Mouse (Mus musculus): ENCODE measurements around the gene Jph4. TPM values are rescaled to one million over a fixed set of nuclear protein-coding genes. Genes with fewer than 3 reads are reported as not detected.

The Jph4 gene
- polyA plus RNA-seq, 1 experiment = 0.25 TPM

GRCm38 (mm10) chr14:55077481-55078365 lies 39.0 kb downstream of the Jph4 start:
- 72% methylated on average over 15 of the region's 15 CpGs for WGBS
- H3K4me3 ChIP-seq (ENCODE audit: insufficient read depth, low read depth, low read length) = no peak overlapping the region
- no peaks in the 10 kb centered on the region for H3K27me3 ChIP-seq (replicated peaks; ENCODE audit: control insufficient read depth, insufficient read depth, low read length)
- H3K27ac ChIP-seq (ENCODE audit: insufficient read depth, low read depth, low read length) = no peak overlapping the region
- no peaks in the 10 kb centered on the region for H3K4me1 ChIP-seq (ENCODE audit: control insufficient read depth, insufficient read depth, low read length)
- no peak for TF ChIP-seq CTCF (conservative IDR thresholded peaks at IDR 0.05; ENCODE audit: insufficient read depth, insufficient read length, low read depth, low read length)
- no peak for TF ChIP-seq POLR2A (IDR thresholded peaks at IDR 0.05; ENCODE audit: low read depth, low read length)
- DNase-seq = no peak
- H3K36me3 ChIP-seq (ENCODE audit: control insufficient read depth, insufficient read depth, low read length) = no peaks in the 10 kb centered on the region

GRCm38 (mm10) chr14:55076956-55077355 lies 39.8 kb downstream of the Jph4 start:
- H3K4me1 ChIP-seq (ENCODE audit: control insufficient read depth, insufficient read depth, low read length) = no peaks in the 10 kb centered on the region
- H3K27ac ChIP-seq (ENCODE audit: insufficient read depth, low read depth, low read length) = no peak overlapping the region
- DNase-seq = no peak
- no peaks in the 10 kb centered on the region for H3K36me3 ChIP-seq (ENCODE audit: control insufficient read depth, insufficient read depth, low read length)
- H3K4me3 ChIP-seq (ENCODE audit: insufficient read depth, low read depth, low read length) = no peak overlapping the region
- TF ChIP-seq CTCF (conservative IDR thresholded peaks at IDR 0.05; ENCODE audit: insufficient read depth, insufficient read length, low read depth, low read length) (no peak), POLR2A (IDR thresholded peaks at IDR 0.05; ENCODE audit: low read depth, low read length) (no peak)
- WGBS = 77% methylated on average over 3 of the region's 3 CpGs
- no peaks in the 10 kb centered on the region for H3K27me3 ChIP-seq (replicated peaks; ENCODE audit: control insufficient read depth, insufficient read depth, low read length)

GRCm38 (mm10) chr14:55076224-55076623 lies 40.5 kb downstream of the Jph4 start:
- H3K27ac ChIP-seq (ENCODE audit: insufficient read depth, low read depth, low read length) = no peak overlapping the region
- WGBS = 51% methylated on average over 6 of the region's 6 CpGs
- H3K4me1 ChIP-seq (ENCODE audit: control insufficient read depth, insufficient read depth, low read length) = no peaks in the 10 kb centered on the region
- no peaks in the 10 kb centered on the region for H3K27me3 ChIP-seq (replicated peaks; ENCODE audit: control insufficient read depth, insufficient read depth, low read length)
- no peaks in the 10 kb centered on the region for H3K36me3 ChIP-seq (ENCODE audit: control insufficient read depth, insufficient read depth, low read length)
- no peak for DNase-seq
- H3K4me3 ChIP-seq (ENCODE audit: insufficient read depth, low read depth, low read length) = no peak overlapping the region
- TF ChIP-seq POLR2A (IDR thresholded peaks at IDR 0.05; ENCODE audit: low read depth, low read length) (no peak), CTCF (conservative IDR thresholded peaks at IDR 0.05; ENCODE audit: insufficient read depth, insufficient read length, low read depth, low read length) (no peak)

GRCm38 (mm10) chr14:55074416-55074815 lies 42.3 kb downstream of the Jph4 start:
- no peak overlapping the region for H3K4me3 ChIP-seq (ENCODE audit: insufficient read depth, low read depth, low read length)
- WGBS = 94% methylated on average over 12 of the region's 12 CpGs
- TF ChIP-seq POLR2A (IDR thresholded peaks at IDR 0.05; ENCODE audit: low read depth, low read length) (no peak), CTCF (conservative IDR thresholded peaks at IDR 0.05; ENCODE audit: insufficient read depth, insufficient read length, low read depth, low read length) (no peak)

GRCm38 (mm10) chr14:55071756-55072155 lies 45.0 kb downstream of the Jph4 start:
- Histone ChIP-seq H3K4me3 (ENCODE audit: insufficient read depth, low read depth, low read length) (no peak overlapping the region), H3K27ac (ENCODE audit: insufficient read depth, low read depth, low read length) (no peak overlapping the region), H3K36me3 (ENCODE audit: control insufficient read depth, insufficient read depth, low read length) (no peaks in the 10 kb centered on the region), H3K4me1 (ENCODE audit: control insufficient read depth, insufficient read depth, low read length) (no peaks in the 10 kb centered on the region), H3K27me3 (replicated peaks; ENCODE audit: control insufficient read depth, insufficient read depth, low read length) (no peaks in the 10 kb centered on the region)
- TF ChIP-seq POLR2A (IDR thresholded peaks at IDR 0.05; ENCODE audit: low read depth, low read length) (no peak), CTCF (conservative IDR thresholded peaks at IDR 0.05; ENCODE audit: insufficient read depth, insufficient read length, low read depth, low read length) (no peak)
- WGBS = 50% methylated on average over 19 of the region's 19 CpGs
- DNase-seq = no peak

More at GRCm38 (mm10) chr14:55074416-55074815, 42.3 kb downstream of the Jph4 start:
- Histone ChIP-seq H3K4me1 (ENCODE audit: control insufficient read depth, insufficient read depth, low read length) (no peaks in the 10 kb centered on the region), H3K36me3 (ENCODE audit: control insufficient read depth, insufficient read depth, low read length) (no peaks in the 10 kb centered on the region), H3K27me3 (replicated peaks; ENCODE audit: control insufficient read depth, insufficient read depth, low read length) (no peaks in the 10 kb centered on the region), H3K27ac (ENCODE audit: insufficient read depth, low read depth, low read length) (no peak overlapping the region)
- no peak for DNase-seq

- WGBS = 92% methylated on average over 8 of the region's 8 CpGs
- DNase-seq = no peak
- no peak for TF ChIP-seq POLR2A (IDR thresholded peaks at IDR 0.05; ENCODE audit: low read depth, low read length)
- TF ChIP-seq CTCF (conservative IDR thresholded peaks at IDR 0.05; ENCODE audit: insufficient read depth, insufficient read length, low read depth, low read length) = no peak
- H3K27me3 ChIP-seq (replicated peaks; ENCODE audit: control insufficient read depth, insufficient read depth, low read length) = no peaks in the 10 kb centered on the region
- H3K4me1 ChIP-seq (ENCODE audit: control insufficient read depth, insufficient read depth, low read length) = no peaks in the 10 kb centered on the region
- no peaks in the 10 kb centered on the region for H3K36me3 ChIP-seq (ENCODE audit: control insufficient read depth, insufficient read depth, low read length)
- H3K4me3 ChIP-seq (ENCODE audit: insufficient read depth, low read depth, low read length) = no peak overlapping the region
- H3K27ac ChIP-seq (ENCODE audit: insufficient read depth, low read depth, low read length) = no peak overlapping the region
These were observed 50.7 kb downstream of the Jph4 start for GRCm38 (mm10) chr14:55066042-55066441.

- no peak overlapping the region for H3K27ac ChIP-seq (ENCODE audit: insufficient read depth, low read depth, low read length)
- no peaks in the 10 kb centered on the region for H3K36me3 ChIP-seq (ENCODE audit: control insufficient read depth, insufficient read depth, low read length)
- no peaks in the 10 kb centered on the region for H3K4me1 ChIP-seq (ENCODE audit: control insufficient read depth, insufficient read depth, low read length)
- TF ChIP-seq CTCF (conservative IDR thresholded peaks at IDR 0.05; ENCODE audit: insufficient read depth, insufficient read length, low read depth, low read length) (no peak), POLR2A (IDR thresholded peaks at IDR 0.05; ENCODE audit: low read depth, low read length) (no peak)
- 91% methylated on average over 13 of the region's 13 CpGs for WGBS
- DNase-seq = no peak
- no peaks in the 10 kb centered on the region for H3K27me3 ChIP-seq (replicated peaks; ENCODE audit: control insufficient read depth, insufficient read depth, low read length)
- H3K4me3 ChIP-seq (ENCODE audit: insufficient read depth, low read depth, low read length) = no peak overlapping the region
These were observed 51.3 kb downstream of the Jph4 start for GRCm38 (mm10) chr14:55065391-55065790.
